Mouse (Mus musculus): ENCODE data around the gene Psg16. TPM values are rescaled to one million over a fixed set of nuclear protein-coding genes. Genes with fewer than 3 reads are reported as not detected.
A peak's percentile ranks its signal among the peaks of the same experiment; 100 is the strongest.

The Psg16 gene
- 3.1 and 3.6 TPM in 2 replicates for polyA plus RNA-seq (2014; fragmentation: Nextera tagmentation; extraction: Ambion mirVana)

- peak; percentile 64; the same call in 1 of the 2 replicates for ATAC-seq (ENCODE audit: low FRiP score)
- Histone ChIP-seq H3K9me3 (ENCODE audit: control insufficient read depth, low read length) (no peaks in the 10 kb centered on the region), H3K4me1 (replicated peaks; ENCODE audit: control insufficient read depth, insufficient read depth, low read length) (no peaks in the 10 kb centered on the region), H3K4me2 (replicated peaks) (peak within 1 kb of the TSS; percentile 12), H3K27ac (no peak within 1 kb of the TSS), H3K27me3 (ENCODE audit: control insufficient read depth, insufficient read depth, low read length) (no peaks in the 10 kb centered on the region), H3K4me3 (replicated peaks; ENCODE audit: low read length) (0 out of 2 replicates have a peak within 1 kb of the TSS, but pooled peaks have one; percentile 10), H3K36me3 (replicated peaks; ENCODE audit: control insufficient read depth, insufficient read depth) (no peaks in the 10 kb centered on the region), H3K9ac (no peak within 1 kb of the TSS)
- WGBS = 65% methylated on average over 23 of the region's 23 CpGs
- DNase-seq (ENCODE audit: low spot score) = peak; percentile 81
Observed at GRCm38 (mm10) chr7:17073904-17074615, at the start of gene Psg16. Gene Psg16 (plus strand): TSS chr7:17074040.

DNA sequence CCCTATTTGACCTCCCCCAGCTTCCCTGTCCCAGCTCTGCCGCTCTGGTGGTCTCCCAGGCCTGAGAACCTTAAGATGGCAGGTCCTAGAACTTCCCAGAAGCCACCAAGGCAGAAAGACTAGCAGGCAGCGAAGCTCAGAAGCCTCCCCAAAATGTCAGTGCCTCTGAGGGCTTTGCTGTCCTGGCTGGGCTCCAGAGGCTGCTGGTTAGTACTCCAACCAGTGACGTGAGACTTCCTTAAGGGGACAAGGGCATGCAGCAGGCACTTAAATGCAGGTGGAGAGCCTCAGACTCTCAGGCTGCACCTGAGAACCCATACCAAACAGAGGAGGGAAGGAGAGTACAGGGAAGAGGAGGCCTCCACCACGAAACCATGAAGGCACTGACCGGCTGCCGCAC, 49.7 kb upstream of the Psg16 start:
- Histone ChIP-seq H3K9ac (no peak overlapping the region), H3K4me3 (replicated peaks; ENCODE audit: low read length) (no peak overlapping the region), H3K36me3 (replicated peaks; ENCODE audit: control insufficient read depth, insufficient read depth) (peaks cover 44% of the 10 kb centered on the region), H3K4me2 (replicated peaks) (no peak overlapping the region), H3K27me3 (ENCODE audit: control insufficient read depth, insufficient read depth, low read length) (no peaks in the 10 kb centered on the region), H3K27ac (no peak overlapping the region), H3K4me1 (replicated peaks; ENCODE audit: control insufficient read depth, insufficient read depth, low read length) (peaks cover 16% of the 10 kb centered on the region), H3K9me3 (ENCODE audit: control insufficient read depth, low read length) (no peaks in the 10 kb centered on the region)
- 85% methylated on average over 6 of the region's 6 CpGs for WGBS
- ATAC-seq (ENCODE audit: low FRiP score) = no peak
- DNase-seq (ENCODE audit: low spot score) = no peak

GRCm38 (mm10) chr7:17024814-17025504, 48.9 kb upstream of the Psg16 start:
- no peak overlapping the region for H3K27ac ChIP-seq
- WGBS = 85% methylated on average over 10 of the region's 10 CpGs
- no peaks in the 10 kb centered on the region for H3K9me3 ChIP-seq (ENCODE audit: control insufficient read depth, low read length)
- ATAC-seq (ENCODE audit: low FRiP score) (no peak), DNase-seq (ENCODE audit: low spot score) (no peak)
- H3K27me3 ChIP-seq (ENCODE audit: control insufficient read depth, insufficient read depth, low read length) = no peaks in the 10 kb centered on the region
- 0 out of 2 replicates have a peak overlapping the region, but pooled peaks have one; percentile 14 for H3K9ac ChIP-seq
- H3K4me3 ChIP-seq (replicated peaks; ENCODE audit: low read length) = no peak overlapping the region
- peaks cover 16% of the 10 kb centered on the region for H3K4me1 ChIP-seq (replicated peaks; ENCODE audit: control insufficient read depth, insufficient read depth, low read length)
- H3K36me3 ChIP-seq (replicated peaks; ENCODE audit: control insufficient read depth, insufficient read depth) = peaks cover 36% of the 10 kb centered on the region
- H3K4me2 ChIP-seq (replicated peaks) = no peak overlapping the region

DNA sequence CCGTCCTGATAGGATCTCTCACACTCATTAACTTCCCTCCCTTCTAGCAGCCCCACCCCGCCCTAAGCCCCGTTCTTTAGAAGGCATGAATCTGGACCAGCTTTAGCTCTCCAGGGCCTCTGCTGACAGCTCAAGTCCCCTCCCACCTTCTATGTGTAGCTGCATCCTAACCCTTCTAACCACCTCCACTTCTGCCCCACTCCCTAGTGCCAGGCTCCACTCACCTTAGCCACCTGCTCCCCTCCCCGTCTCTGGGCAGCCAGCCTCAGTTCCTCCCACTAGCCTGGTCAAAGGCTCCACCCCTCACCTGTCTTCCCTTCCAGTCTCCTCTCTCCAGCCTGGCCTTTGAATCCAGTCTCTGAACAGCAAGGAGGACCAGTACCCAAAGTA, 48.3 kb upstream of the Psg16 start:
- no peak for ATAC-seq (ENCODE audit: low FRiP score)
- Histone ChIP-seq H3K4me3 (replicated peaks; ENCODE audit: low read length) (no peak overlapping the region), H3K4me2 (replicated peaks) (no peak overlapping the region)

GRCm38 (mm10) chr7:17025896-17026622, 47.8 kb upstream of the Psg16 start:
- Histone ChIP-seq H3K4me2 (replicated peaks) (peak overlapping the region; percentile 71), H3K36me3 (replicated peaks; ENCODE audit: control insufficient read depth, insufficient read depth) (peaks cover 26% of the 10 kb centered on the region), H3K4me1 (replicated peaks; ENCODE audit: control insufficient read depth, insufficient read depth, low read length) (peaks cover 16% of the 10 kb centered on the region), H3K27ac (no peak overlapping the region), H3K27me3 (ENCODE audit: control insufficient read depth, insufficient read depth, low read length) (no peaks in the 10 kb centered on the region), H3K4me3 (replicated peaks; ENCODE audit: low read length) (peak overlapping the region; percentile 78), H3K9me3 (ENCODE audit: control insufficient read depth, low read length) (no peaks in the 10 kb centered on the region), H3K9ac (peak overlapping the region; percentile 85)
- DNase-seq (ENCODE audit: low spot score) = no peak
- no peak for ATAC-seq (ENCODE audit: low FRiP score)
- WGBS = 82% methylated on average over 9 of the region's 9 CpGs

More for the DNA sequence above, 48.3 kb upstream of the Psg16 start:
- Histone ChIP-seq H3K9me3 (ENCODE audit: control insufficient read depth, low read length) (no peaks in the 10 kb centered on the region), H3K36me3 (replicated peaks; ENCODE audit: control insufficient read depth, insufficient read depth) (peaks cover 31% of the 10 kb centered on the region), H3K4me1 (replicated peaks; ENCODE audit: control insufficient read depth, insufficient read depth, low read length) (peaks cover 16% of the 10 kb centered on the region), H3K27me3 (ENCODE audit: control insufficient read depth, insufficient read depth, low read length) (no peaks in the 10 kb centered on the region), H3K27ac (no peak overlapping the region), H3K9ac (0 out of 2 replicates have a peak overlapping the region, but pooled peaks have one; percentile 14)
- 89% methylated on average over 4 of the region's 4 CpGs for WGBS
- no peak for DNase-seq (ENCODE audit: low spot score)

- Histone ChIP-seq H3K9ac (peak overlapping the region; percentile 85), H3K36me3 (replicated peaks; ENCODE audit: control insufficient read depth, insufficient read depth) (peaks cover 17% of the 10 kb centered on the region), H3K9me3 (ENCODE audit: control insufficient read depth, low read length) (no peaks in the 10 kb centered on the region), H3K4me2 (replicated peaks) (peak overlapping the region; percentile 71), H3K4me1 (replicated peaks; ENCODE audit: control insufficient read depth, insufficient read depth, low read length) (peaks cover 16% of the 10 kb centered on the region), H3K27ac (peak overlapping the region; percentile 62), H3K4me3 (replicated peaks; ENCODE audit: low read length) (peak overlapping the region; percentile 78), H3K27me3 (ENCODE audit: control insufficient read depth, insufficient read depth, low read length) (no peaks in the 10 kb centered on the region)
- no peak; the same call in 1 of the 2 replicates for ATAC-seq (ENCODE audit: low FRiP score)
- no peak for DNase-seq (ENCODE audit: low spot score)
- WGBS = 10% methylated on average over 24 of the region's 24 CpGs
Observed at GRCm38 (mm10) chr7:17026710-17027587, 46.9 kb upstream of the Psg16 start.

DNA sequence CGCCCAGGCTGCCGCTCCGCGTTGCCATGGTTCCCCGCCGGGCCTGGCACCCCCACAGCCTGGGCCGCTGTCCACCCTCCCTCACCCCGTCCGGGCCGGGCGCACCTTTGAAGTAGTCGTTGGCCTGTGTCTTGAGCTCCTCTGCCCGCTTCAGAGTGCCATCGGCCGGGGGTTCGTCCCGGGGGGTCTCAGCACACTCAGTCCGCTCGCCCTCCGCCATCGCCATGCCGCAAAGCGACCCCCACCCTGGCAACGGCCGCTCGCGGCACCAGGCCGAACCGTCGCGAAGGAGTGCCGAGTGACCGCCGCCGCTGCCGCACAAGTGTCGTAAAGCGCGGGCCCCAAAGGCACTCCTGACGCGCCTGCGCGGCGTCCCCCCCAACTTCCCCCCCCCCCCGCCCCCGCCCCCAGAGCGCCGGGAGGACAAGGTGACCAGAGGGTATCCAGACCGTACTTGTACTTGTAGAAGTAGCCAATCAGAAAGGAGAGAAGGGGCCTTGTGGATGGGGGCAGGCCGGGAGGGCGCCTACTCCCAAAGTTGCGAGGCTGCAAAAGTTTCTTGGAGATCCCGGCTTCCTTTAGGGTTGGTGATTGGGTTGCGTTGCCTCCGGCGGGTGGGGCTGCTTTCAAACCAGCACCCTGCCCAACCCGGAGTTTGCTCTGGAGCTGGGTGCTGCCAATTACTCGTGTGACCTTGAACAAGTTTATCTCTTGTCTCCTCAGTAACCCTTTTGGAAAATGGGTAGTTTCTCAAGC, 46.1 kb upstream of the Psg16 start, which contains the start of gene Ppp5c:
Gene Ppp5c (minus strand): TSS at position 337 of the 756 bp plus-strand sequence.
- ATAC-seq (ENCODE audit: low FRiP score) (peak; percentile 83), DNase-seq (ENCODE audit: low spot score) (peak; percentile 84)
- H3K27me3 ChIP-seq (ENCODE audit: control insufficient read depth, insufficient read depth, low read length) = no peaks in the 10 kb centered on the region
- peak within 1 kb of the TSS; percentile 62 for H3K27ac ChIP-seq
- peaks cover 9% of the 10 kb centered on the region; the same call in 1 of the 2 replicates for H3K36me3 ChIP-seq (replicated peaks; ENCODE audit: control insufficient read depth, insufficient read depth)
- H3K4me1 ChIP-seq (replicated peaks; ENCODE audit: control insufficient read depth, insufficient read depth, low read length) = peaks cover 16% of the 10 kb centered on the region
- H3K4me3 ChIP-seq (replicated peaks; ENCODE audit: low read length) = peak within 1 kb of the TSS; percentile 78
- H3K4me2 ChIP-seq (replicated peaks) = peak within 1 kb of the TSS; percentile 71
- no peaks in the 10 kb centered on the region for H3K9me3 ChIP-seq (ENCODE audit: control insufficient read depth, low read length)
- WGBS = under 1% methylated on average over 56 of the region's 58 CpGs
- H3K9ac ChIP-seq = peak within 1 kb of the TSS; percentile 85

GRCm38 (mm10) chr7:17028923-17029322, 44.9 kb upstream of the Psg16 start:
- H3K4me3 ChIP-seq (replicated peaks; ENCODE audit: low read length) = no peak overlapping the region
- 0 out of 2 replicates have a peak, but pooled peaks cover 3% of the 10 kb centered on the region for H3K36me3 ChIP-seq (replicated peaks; ENCODE audit: control insufficient read depth, insufficient read depth)
- ATAC-seq (ENCODE audit: low FRiP score) (no peak), DNase-seq (ENCODE audit: low spot score) (no peak)
- peaks cover 16% of the 10 kb centered on the region for H3K4me1 ChIP-seq (replicated peaks; ENCODE audit: control insufficient read depth, insufficient read depth, low read length)
- no peak overlapping the region for H3K27ac ChIP-seq
- no peak overlapping the region for H3K9ac ChIP-seq
- WGBS = 73% methylated on average over 7 of the region's 7 CpGs
- H3K4me2 ChIP-seq (replicated peaks) = no peak overlapping the region
- H3K9me3 ChIP-seq (ENCODE audit: control insufficient read depth, low read length) = no peaks in the 10 kb centered on the region
- no peaks in the 10 kb centered on the region for H3K27me3 ChIP-seq (ENCODE audit: control insufficient read depth, insufficient read depth, low read length)
